Mouse (Mus musculus): ENCODE results near the gene Fxyd6. TPM values are rescaled to one million over a fixed set of nuclear protein-coding genes. Genes with fewer than 3 reads are reported as not detected.

Gene Fxyd6
- polyA plus RNA-seq, 1 experiment from 2014 or later, result 14.2 TPM

DNA sequence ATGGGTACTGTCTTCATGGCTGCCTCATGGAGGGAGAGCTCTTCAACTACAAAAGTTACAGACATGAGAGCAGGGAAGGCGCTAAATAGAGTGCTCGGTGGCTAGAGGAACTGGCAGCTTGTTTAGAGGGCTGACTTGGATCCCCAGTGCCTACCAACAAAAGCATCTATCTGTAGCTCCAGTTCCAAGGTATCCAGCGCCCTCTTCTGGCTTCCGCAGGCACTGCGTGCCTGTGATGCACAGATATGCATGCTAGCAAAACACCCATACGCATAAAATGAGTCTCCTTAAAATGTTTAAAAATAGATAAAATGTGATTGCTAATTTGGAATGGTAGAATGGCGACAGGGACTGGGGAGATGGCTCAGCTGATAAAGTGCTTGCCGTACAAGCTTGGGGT is 51.2 kb downstream of the Fxyd6 start:
- H3K27me3 ChIP-seq (replicated peaks; ENCODE audit: control insufficient read depth, insufficient read depth, low read length), result no peaks in the 10 kb centered on the region; the same call in 1 of the 2 replicates
- H3K4me2 ChIP-seq, result no peak overlapping the region
- H3K36me3 ChIP-seq (ENCODE audit: control insufficient read depth, insufficient read depth, low read length), result no peaks in the 10 kb centered on the region
- no peak for DNase-seq (ENCODE audit: low spot score)
- H3K9ac ChIP-seq (ENCODE audit: low read depth, low read length), result no peak overlapping the region
- 56% methylated on average over 8 of the region's 8 CpGs for WGBS
- no peak overlapping the region for H3K4me3 ChIP-seq (ENCODE audit: low read depth, low read length)
- no peaks in the 10 kb centered on the region for H3K9me3 ChIP-seq (ENCODE audit: control insufficient read depth, low read length)
- no peak for ATAC-seq (replicated peaks; ENCODE audit: low FRiP score)
- H3K4me1 ChIP-seq (replicated peaks; ENCODE audit: control insufficient read depth, insufficient read depth, low read length), result no peaks in the 10 kb centered on the region
- H3K27ac ChIP-seq (ENCODE audit: low read depth, low read length), result no peak overlapping the region

DNA sequence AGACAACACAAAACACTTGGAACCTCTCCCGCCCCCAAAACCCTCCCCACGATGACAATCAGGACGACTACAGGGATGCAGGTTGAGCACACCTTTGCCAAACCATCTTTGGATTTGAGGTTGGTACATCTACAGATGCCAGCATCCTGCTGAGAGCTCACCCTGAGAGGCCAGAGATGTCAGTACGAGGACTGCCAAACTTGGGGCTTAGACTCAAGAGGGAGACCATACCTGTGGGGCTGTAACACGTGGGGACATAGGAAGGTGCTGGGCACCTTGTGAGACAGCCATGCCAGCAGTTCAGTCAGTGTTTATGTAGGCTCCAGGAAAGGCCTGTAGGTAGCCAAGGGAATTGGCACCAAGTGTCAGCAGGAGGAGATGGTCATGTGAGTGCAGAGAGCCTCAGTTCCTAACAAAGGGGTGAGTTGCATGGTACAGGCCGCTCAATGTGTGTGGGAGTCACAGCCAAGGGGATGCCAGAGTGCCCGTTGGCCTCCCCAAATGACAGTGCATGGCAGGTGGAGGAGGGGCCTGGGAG is 52.8 kb downstream of the Fxyd6 start:
- H3K4me2 ChIP-seq, result no peak overlapping the region

GRCm38 (mm10) chr9:45426456-45426855 is 56.5 kb downstream of the Fxyd6 start, which contains the start of gene Dscaml1:
Gene Dscaml1 (plus strand): TSS chr9:45426628.
- H3K27me3 ChIP-seq (replicated peaks; ENCODE audit: control insufficient read depth, insufficient read depth, low read length), result peaks cover 37% of the 10 kb centered on the region

More for the DNA sequence above, 52.8 kb downstream of the Fxyd6 start:
- ATAC-seq (replicated peaks; ENCODE audit: low FRiP score) (no peak), DNase-seq (ENCODE audit: low spot score) (no peak)
- Histone ChIP-seq H3K27ac (ENCODE audit: low read depth, low read length) (no peak overlapping the region), H3K36me3 (ENCODE audit: control insufficient read depth, insufficient read depth, low read length) (no peaks in the 10 kb centered on the region), H3K27me3 (replicated peaks; ENCODE audit: control insufficient read depth, insufficient read depth, low read length) (peaks cover 8% of the 10 kb centered on the region), H3K4me3 (ENCODE audit: low read depth, low read length) (no peak overlapping the region), H3K9me3 (ENCODE audit: control insufficient read depth, low read length) (no peaks in the 10 kb centered on the region), H3K9ac (ENCODE audit: low read depth, low read length) (no peak overlapping the region), H3K4me1 (replicated peaks; ENCODE audit: control insufficient read depth, insufficient read depth, low read length) (no peaks in the 10 kb centered on the region)
- WGBS, result 76% methylated on average over 7 of the region's 7 CpGs

DNA sequence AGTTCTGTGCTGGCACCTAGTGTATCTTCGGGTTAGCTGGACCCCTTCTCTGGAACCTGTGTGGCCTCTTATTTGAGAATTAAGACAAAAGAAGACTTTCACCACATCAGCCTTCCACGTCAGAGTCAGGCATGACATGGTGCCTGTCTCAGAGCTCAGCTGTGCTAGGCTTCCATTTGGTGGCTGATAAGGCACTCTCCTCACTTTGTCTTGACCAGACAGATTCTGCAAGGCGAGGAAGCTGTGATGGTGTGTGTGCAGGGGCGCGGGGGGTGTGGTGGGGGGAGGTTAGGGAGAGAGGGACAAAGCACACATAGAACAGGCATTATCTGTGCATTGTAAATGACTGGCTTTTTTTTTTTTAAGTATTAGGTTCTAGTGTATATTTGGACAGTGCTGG is 59.4 kb downstream of the Fxyd6 start:
- H3K27me3 ChIP-seq (replicated peaks; ENCODE audit: control insufficient read depth, insufficient read depth, low read length), result peaks cover 49% of the 10 kb centered on the region
- H3K9ac ChIP-seq (ENCODE audit: low read depth, low read length), result no peak overlapping the region
- H3K4me3 ChIP-seq (ENCODE audit: low read depth, low read length), result no peak overlapping the region
- WGBS, result 19% methylated on average over 5 of the region's 5 CpGs
- ATAC-seq (replicated peaks; ENCODE audit: low FRiP score) (no peak), DNase-seq (ENCODE audit: low spot score) (no peak)
- no peaks in the 10 kb centered on the region for H3K36me3 ChIP-seq (ENCODE audit: control insufficient read depth, insufficient read depth, low read length)
- H3K27ac ChIP-seq (ENCODE audit: low read depth, low read length), result no peak overlapping the region
- H3K9me3 ChIP-seq (ENCODE audit: control insufficient read depth, low read length), result no peaks in the 10 kb centered on the region
- peaks cover 6% of the 10 kb centered on the region for H3K4me1 ChIP-seq (replicated peaks; ENCODE audit: control insufficient read depth, insufficient read depth, low read length)
- H3K4me2 ChIP-seq, result no peak overlapping the region

More at GRCm38 (mm10) chr9:45426456-45426855, 56.5 kb downstream of the Fxyd6 start, which contains the start of gene Dscaml1:
- ATAC-seq (replicated peaks; ENCODE audit: low FRiP score) (no peak), DNase-seq (ENCODE audit: low spot score) (no peak)
- Histone ChIP-seq H3K9ac (ENCODE audit: low read depth, low read length) (no peak within 1 kb of the TSS), H3K9me3 (ENCODE audit: control insufficient read depth, low read length) (no peaks in the 10 kb centered on the region), H3K4me2 (no peak within 1 kb of the TSS), H3K36me3 (ENCODE audit: control insufficient read depth, insufficient read depth, low read length) (no peaks in the 10 kb centered on the region), H3K27ac (ENCODE audit: low read depth, low read length) (no peak within 1 kb of the TSS), H3K4me1 (replicated peaks; ENCODE audit: control insufficient read depth, insufficient read depth, low read length) (peaks cover 6% of the 10 kb centered on the region), H3K4me3 (ENCODE audit: low read depth, low read length) (no peak within 1 kb of the TSS)
- WGBS, result 77% methylated on average over 4 of the region's 4 CpGs

DNA sequence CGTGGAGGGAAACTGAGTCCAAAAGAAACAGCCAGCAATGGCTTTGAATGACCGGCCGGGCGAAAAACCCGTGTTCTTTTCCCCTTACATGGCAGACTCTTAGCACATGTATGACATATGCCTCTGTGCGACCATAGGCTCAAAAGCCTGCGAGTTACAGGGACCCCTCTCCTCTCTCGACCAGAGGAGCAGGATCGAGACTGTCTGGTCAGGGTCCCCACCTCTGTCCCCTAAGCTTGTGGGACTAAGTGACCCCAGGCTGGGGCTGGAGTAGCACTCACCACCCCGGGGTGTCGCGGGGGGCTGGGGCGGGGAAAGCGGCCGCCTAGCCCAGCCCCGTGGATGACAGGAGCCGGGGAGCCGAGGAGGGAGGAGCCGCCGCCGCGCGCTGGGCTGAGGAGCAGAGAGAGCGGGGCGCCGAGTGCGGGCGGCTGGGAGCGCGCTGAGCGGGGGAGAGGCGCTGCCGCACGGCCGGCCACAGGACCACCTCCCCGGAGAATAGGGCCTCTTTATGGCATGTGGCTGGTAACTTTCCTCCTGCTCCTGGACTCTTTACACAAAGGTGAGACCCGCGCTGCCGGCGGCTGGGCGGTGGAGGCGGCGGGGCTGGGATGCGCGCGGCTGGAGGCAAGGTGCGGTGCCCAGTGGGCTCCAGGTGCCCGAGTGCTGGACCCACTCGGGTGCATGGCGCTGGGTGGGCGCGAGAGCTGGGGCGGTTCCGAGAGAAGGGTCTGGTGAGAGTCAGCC is 60.1 kb downstream of the Fxyd6 start:
- H3K36me3 ChIP-seq (ENCODE audit: control insufficient read depth, insufficient read depth, low read length), result no peaks in the 10 kb centered on the region
- H3K4me1 ChIP-seq (replicated peaks; ENCODE audit: control insufficient read depth, insufficient read depth, low read length), result peaks cover 6% of the 10 kb centered on the region
- no peak overlapping the region for H3K9ac ChIP-seq (ENCODE audit: low read depth, low read length)
- no peaks in the 10 kb centered on the region for H3K9me3 ChIP-seq (ENCODE audit: control insufficient read depth, low read length)
- peak overlapping the region; percentile 44 for H3K4me2 ChIP-seq
- peak overlapping the region; percentile 23 for H3K4me3 ChIP-seq (ENCODE audit: low read depth, low read length)
- DNase-seq (ENCODE audit: low spot score) (no peak), ATAC-seq (replicated peaks; ENCODE audit: low FRiP score) (no peak)
- H3K27ac ChIP-seq (ENCODE audit: low read depth, low read length), result no peak overlapping the region
- peaks cover 49% of the 10 kb centered on the region for H3K27me3 ChIP-seq (replicated peaks; ENCODE audit: control insufficient read depth, insufficient read depth, low read length)
- 4% methylated on average over 52 of the region's 54 CpGs for WGBS

- Histone ChIP-seq H3K27ac (ENCODE audit: low read depth, low read length) (no peak overlapping the region), H3K27me3 (replicated peaks; ENCODE audit: control insufficient read depth, insufficient read depth, low read length) (peaks cover 49% of the 10 kb centered on the region), H3K9ac (ENCODE audit: low read depth, low read length) (no peak overlapping the region), H3K4me1 (replicated peaks; ENCODE audit: control insufficient read depth, insufficient read depth, low read length) (peaks cover 6% of the 10 kb centered on the region), H3K4me2 (peak overlapping the region; percentile 44), H3K36me3 (ENCODE audit: control insufficient read depth, insufficient read depth, low read length) (no peaks in the 10 kb centered on the region), H3K4me3 (ENCODE audit: low read depth, low read length) (peak overlapping the region; percentile 23), H3K9me3 (ENCODE audit: control insufficient read depth, low read length) (no peaks in the 10 kb centered on the region)
- ATAC-seq (replicated peaks; ENCODE audit: low FRiP score), result no peak
- 6% methylated on average over 17 of the region's 17 CpGs for WGBS
- no peak for DNase-seq (ENCODE audit: low spot score)
These were observed 60.6 kb downstream of the Fxyd6 start for GRCm38 (mm10) chr9:45430698-45430959.

GRCm38 (mm10) chr9:45431150-45431549 is 61.2 kb downstream of the Fxyd6 start:
- peaks cover 49% of the 10 kb centered on the region for H3K27me3 ChIP-seq (replicated peaks; ENCODE audit: control insufficient read depth, insufficient read depth, low read length)
- H3K9ac ChIP-seq (ENCODE audit: low read depth, low read length), result no peak overlapping the region
- peak overlapping the region; percentile 44; the same call in 1 of the 2 replicates for H3K4me2 ChIP-seq

DNA sequence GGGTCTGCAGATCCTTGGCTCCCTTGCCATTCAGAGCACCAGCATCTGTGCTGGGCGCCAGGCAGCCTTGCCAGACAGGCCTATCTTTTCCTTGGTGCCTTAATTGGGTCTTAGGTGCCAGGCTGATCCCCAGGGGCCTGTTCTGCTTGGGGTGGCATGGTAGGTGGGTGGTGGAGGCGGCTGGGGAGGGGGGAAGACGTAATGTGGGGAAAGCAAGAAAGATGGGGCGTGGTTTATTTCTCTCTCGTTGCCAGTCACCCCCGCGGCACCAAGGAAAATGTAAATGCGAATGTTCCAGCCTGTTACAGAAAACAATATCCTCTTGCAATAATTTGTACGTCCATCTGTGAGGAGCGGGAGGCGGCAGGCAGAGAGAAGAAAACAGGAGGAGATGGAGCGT is 62.7 kb downstream of the Fxyd6 start:
- H3K4me2 ChIP-seq, result no peak overlapping the region
- no peak overlapping the region for H3K4me3 ChIP-seq (ENCODE audit: low read depth, low read length)
- H3K9ac ChIP-seq (ENCODE audit: low read depth, low read length), result no peak overlapping the region
- 66% methylated on average over 12 of the region's 12 CpGs for WGBS
- H3K4me1 ChIP-seq (replicated peaks; ENCODE audit: control insufficient read depth, insufficient read depth, low read length), result peaks cover 6% of the 10 kb centered on the region
- H3K36me3 ChIP-seq (ENCODE audit: control insufficient read depth, insufficient read depth, low read length), result no peaks in the 10 kb centered on the region
- no peaks in the 10 kb centered on the region for H3K9me3 ChIP-seq (ENCODE audit: control insufficient read depth, low read length)
- H3K27ac ChIP-seq (ENCODE audit: low read depth, low read length), result no peak overlapping the region
- H3K27me3 ChIP-seq (replicated peaks; ENCODE audit: control insufficient read depth, insufficient read depth, low read length), result peaks cover 41% of the 10 kb centered on the region
- DNase-seq (ENCODE audit: low spot score) (no peak), ATAC-seq (replicated peaks; ENCODE audit: low FRiP score) (no peak)

More at GRCm38 (mm10) chr9:45431150-45431549, 61.2 kb downstream of the Fxyd6 start:
- DNase-seq (ENCODE audit: low spot score) (no peak), ATAC-seq (replicated peaks; ENCODE audit: low FRiP score) (no peak)
- Histone ChIP-seq H3K4me3 (ENCODE audit: low read depth, low read length) (no peak overlapping the region), H3K9me3 (ENCODE audit: control insufficient read depth, low read length) (no peaks in the 10 kb centered on the region), H3K4me1 (replicated peaks; ENCODE audit: control insufficient read depth, insufficient read depth, low read length) (peaks cover 6% of the 10 kb centered on the region), H3K27ac (ENCODE audit: low read depth, low read length) (no peak overlapping the region), H3K36me3 (ENCODE audit: control insufficient read depth, insufficient read depth, low read length) (no peaks in the 10 kb centered on the region)
- 13% methylated on average over 26 of the region's 26 CpGs for WGBS

DNA sequence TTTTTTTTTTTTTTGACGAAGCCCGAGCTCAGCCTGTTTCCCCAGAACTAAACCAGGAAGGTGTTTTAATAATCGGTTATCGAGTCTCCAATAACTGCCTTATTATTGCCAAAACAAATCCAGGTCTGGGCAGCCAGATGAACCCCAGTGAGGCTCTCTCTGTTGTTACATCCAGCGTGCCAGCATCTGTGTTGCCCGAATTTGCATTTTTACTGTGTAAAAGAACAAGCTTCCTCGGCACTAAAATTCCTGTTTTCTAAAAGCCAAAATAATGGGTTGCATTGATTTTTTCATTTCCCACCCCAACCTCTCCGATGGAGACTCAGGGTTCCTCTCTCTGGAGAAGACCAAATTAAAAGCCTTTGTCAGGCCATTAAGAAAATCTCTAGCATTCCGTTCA is 63.1 kb downstream of the Fxyd6 start:
- ATAC-seq (replicated peaks; ENCODE audit: low FRiP score), result no peak

More for the DNA sequence above, 63.1 kb downstream of the Fxyd6 start:
- no peaks in the 10 kb centered on the region for H3K9me3 ChIP-seq (ENCODE audit: control insufficient read depth, low read length)
- H3K9ac ChIP-seq (ENCODE audit: low read depth, low read length), result no peak overlapping the region
- whole genome bisulfite sequencing, result 78% methylated on average over 9 of the region's 9 CpGs
- H3K27me3 ChIP-seq (replicated peaks; ENCODE audit: control insufficient read depth, insufficient read depth, low read length), result peaks cover 41% of the 10 kb centered on the region
- no peak overlapping the region for H3K27ac ChIP-seq (ENCODE audit: low read depth, low read length)
- H3K4me2 ChIP-seq, result no peak overlapping the region
- no peak for DNase-seq (ENCODE audit: low spot score)
- peaks cover 6% of the 10 kb centered on the region for H3K4me1 ChIP-seq (replicated peaks; ENCODE audit: control insufficient read depth, insufficient read depth, low read length)
- no peak overlapping the region for H3K4me3 ChIP-seq (ENCODE audit: low read depth, low read length)
- no peaks in the 10 kb centered on the region for H3K36me3 ChIP-seq (ENCODE audit: control insufficient read depth, insufficient read depth, low read length)
